Mouse (Mus musculus) midbrain, embryonic 13.5 days (tissue): ENCODE results near the gene Psma7. TPM values are rescaled to one million over a fixed set of nuclear protein-coding genes. Genes with fewer than 3 reads are reported as not detected.
A peak's percentile ranks its signal among the peaks of the same experiment; 100 is the strongest.

ENCODE experiments used
- ATAC-seq: fragments of 200-750 bp; cut with Nextera tagmentation; 2 replicates; pipeline ENCODE4 v1.8.0; 2017; ENCODE audit warnings: mild to moderate bottlenecking, moderate TSS enrichment, moderate library complexity
- H3K27ac ChIP-seq: fragments of 300-500 bp; sonication (generic); 2 replicates; pipeline ENCODE4 v1.5.1; 2015; ENCODE audit warnings: inconsistent platforms, mild to moderate bottlenecking, moderate library complexity
- H3K27me3 ChIP-seq: fragments of 300-500 bp; sonication (generic); 2 replicates; pipeline ENCODE4 v1.6.1; 2015; ENCODE audit warnings: mild to moderate bottlenecking, inconsistent platforms
- H3K36me3 ChIP-seq: fragments of 300-500 bp; sonication (generic); 2 replicates; pipeline ENCODE4 v1.6.1; 2015; ENCODE audit warnings: mild to moderate bottlenecking, inconsistent platforms
- H3K4me1 ChIP-seq: fragments of 300-500 bp; sonication (generic); replicated peaks from 2 replicates; pipeline ENCODE4 v1.6.1; 2015; ENCODE audit warnings: inconsistent platforms
- H3K4me2 ChIP-seq: fragments of 300-500 bp; sonication (generic); replicated peaks from 2 replicates; pipeline ENCODE4 v1.6.1; 2015; ENCODE audit warnings: moderate library complexity, mild to moderate bottlenecking, inconsistent platforms
- H3K4me3 ChIP-seq: fragments of 300-500 bp; sonication (generic); replicated peaks from 2 replicates; pipeline ENCODE4 v1.5.1; 2015; ENCODE audit warnings: mild to moderate bottlenecking, inconsistent platforms
- H3K9ac ChIP-seq: fragments of 300-500 bp; sonication (generic); replicated peaks from 2 replicates; pipeline ENCODE4 v1.6.1; 2015; ENCODE audit warnings: mild to moderate bottlenecking, inconsistent platforms
- H3K9me3 ChIP-seq: fragments of 300-500 bp; sonication (generic); 2 replicates; pipeline ENCODE4 v1.6.1; 2016; ENCODE audit warnings: mild to moderate bottlenecking, inconsistent platforms
- WGBS: fragments of 180-500 bp; shearing (Covaris S2); methylation state at CpG from one replicate; pipeline ENCODE4 v1.1.7; 2015; 5-methylcytosine and 5-hydroxymethylcytosine counted together
- polyA plus RNA-seq: library from polyadenylated mRNA; unstranded; fragments of >200 nt; fragmentation: Nextera tagmentation; extraction: Ambion mirVana; gene quantifications from 2 replicates; pipeline ENCODE4 v1.2.1, GENCODE M21; 2015

The Psma7 gene
- polyA plus RNA-seq, 1 experiment from 2014 or later: 676 TPM

- H3K36me3 ChIP-seq: peaks cover 36% of the 10 kb centered on the region
- H3K27me3 ChIP-seq: no peaks in the 10 kb centered on the region
- peaks cover 17% of the 10 kb centered on the region for H3K4me1 ChIP-seq
- H3K9ac ChIP-seq: peak within 1 kb of the TSS; percentile 81
- ATAC-seq: peak; percentile 97
- peak within 1 kb of the TSS; percentile 86 for H3K27ac ChIP-seq
- H3K9me3 ChIP-seq: no peaks in the 10 kb centered on the region
- H3K4me3 ChIP-seq: peak within 1 kb of the TSS; percentile 63
- 4% methylated on average over 58 of the region's 58 CpGs for WGBS
- peak within 1 kb of the TSS; percentile 82 for H3K4me2 ChIP-seq
Measured at GRCm38 (mm10) chr2:180070481-180071453, 28.5 kb upstream of the Psma7 start, which contains the start of gene Mtg2. Gene Mtg2 (plus strand): TSS chr2:180070588.

GRCm38 (mm10) chr2:180069770-180070480, 27.7 kb upstream of the Psma7 start:
- ATAC-seq: peak; percentile 16; the same call in 1 of the 2 replicates
- Histone ChIP-seq H3K4me2 (peak overlapping the region; percentile 82), H3K4me1 (peaks cover 17% of the 10 kb centered on the region), H3K9me3 (no peaks in the 10 kb centered on the region), H3K27me3 (no peaks in the 10 kb centered on the region), H3K9ac (peak overlapping the region; percentile 81), H3K4me3 (peak overlapping the region; percentile 63), H3K36me3 (peaks cover 41% of the 10 kb centered on the region), H3K27ac (peak overlapping the region; percentile 86)
- 37% methylated on average over 20 of the region's 20 CpGs for WGBS

DNA sequence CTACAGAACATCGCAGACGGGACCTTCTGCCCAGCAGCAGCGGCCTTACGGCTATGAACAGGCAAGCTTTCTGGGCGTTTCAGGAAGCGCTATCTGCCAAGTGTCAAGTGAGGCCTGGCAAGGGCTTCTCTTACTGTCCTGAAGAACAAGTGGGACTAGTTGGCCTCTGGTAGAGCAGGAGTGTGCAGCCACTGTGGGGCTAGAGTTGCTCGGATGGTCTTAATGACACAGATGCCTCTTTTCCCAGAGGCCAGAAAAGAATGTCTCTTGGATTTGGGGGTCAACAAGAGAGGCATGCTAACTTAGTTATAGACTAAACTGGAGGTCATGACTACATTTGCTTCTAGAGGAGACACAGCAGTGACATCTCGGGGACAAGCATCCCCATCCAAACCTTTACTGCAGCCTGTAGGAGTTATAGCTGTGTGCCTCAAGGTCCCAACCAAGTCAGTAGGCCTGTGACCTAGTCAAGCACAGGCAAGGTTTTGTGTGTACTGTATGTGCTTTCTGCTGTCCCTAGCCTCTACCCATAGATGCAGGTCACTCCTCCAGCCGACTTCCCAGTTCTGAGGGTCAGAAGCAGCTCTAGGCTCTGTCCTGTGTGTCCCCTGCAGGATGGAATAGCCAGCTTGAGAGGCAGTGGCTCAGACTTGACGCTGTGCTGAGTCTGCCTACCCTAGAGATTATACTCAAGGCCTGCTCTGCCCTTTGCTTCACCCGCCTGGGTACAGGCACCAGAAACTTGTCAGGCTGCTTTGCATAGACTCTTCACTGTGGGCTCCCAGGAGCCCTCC, 21.3 kb upstream of the Psma7 start:
- Histone ChIP-seq H3K9me3 (no peaks in the 10 kb centered on the region), H3K36me3 (peaks cover 80% of the 10 kb centered on the region), H3K27me3 (no peaks in the 10 kb centered on the region), H3K4me1 (no peaks in the 10 kb centered on the region), H3K27ac (no peak overlapping the region), H3K4me2 (no peak overlapping the region), H3K9ac (no peak overlapping the region), H3K4me3 (no peak overlapping the region)
- 96% methylated on average over 11 of the region's 11 CpGs for WGBS
- no peak for ATAC-seq

DNA sequence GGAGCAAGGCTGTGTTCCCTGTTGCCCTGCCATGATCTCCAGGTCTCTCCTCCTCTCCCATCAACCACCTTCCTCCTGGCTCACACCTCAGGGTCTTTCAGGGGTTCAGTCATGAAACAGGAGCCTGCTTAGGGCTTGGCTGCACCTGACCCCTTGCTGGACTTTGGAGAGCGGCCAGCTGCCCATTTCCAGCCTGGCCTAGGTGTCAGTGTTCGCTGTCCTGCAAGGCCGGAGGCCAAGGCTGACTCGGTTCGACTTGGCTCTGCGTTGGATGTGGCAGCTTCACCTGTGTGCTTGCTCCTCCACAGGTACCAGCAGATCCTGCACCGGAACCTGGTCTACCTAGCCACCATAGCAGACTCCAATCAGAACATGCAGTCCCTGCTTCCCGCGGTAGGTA, 10.8 kb upstream of the Psma7 start:
- Histone ChIP-seq H3K9me3 (no peaks in the 10 kb centered on the region), H3K4me1 (peaks cover 12% of the 10 kb centered on the region), H3K36me3 (peaks cover 59% of the 10 kb centered on the region), H3K27me3 (no peaks in the 10 kb centered on the region), H3K4me2 (no peak overlapping the region), H3K9ac (no peak overlapping the region), H3K4me3 (no peak overlapping the region), H3K27ac (no peak overlapping the region)
- no peak for ATAC-seq
- over 99% methylated on average over 9 of the region's 9 CpGs for WGBS

DNA sequence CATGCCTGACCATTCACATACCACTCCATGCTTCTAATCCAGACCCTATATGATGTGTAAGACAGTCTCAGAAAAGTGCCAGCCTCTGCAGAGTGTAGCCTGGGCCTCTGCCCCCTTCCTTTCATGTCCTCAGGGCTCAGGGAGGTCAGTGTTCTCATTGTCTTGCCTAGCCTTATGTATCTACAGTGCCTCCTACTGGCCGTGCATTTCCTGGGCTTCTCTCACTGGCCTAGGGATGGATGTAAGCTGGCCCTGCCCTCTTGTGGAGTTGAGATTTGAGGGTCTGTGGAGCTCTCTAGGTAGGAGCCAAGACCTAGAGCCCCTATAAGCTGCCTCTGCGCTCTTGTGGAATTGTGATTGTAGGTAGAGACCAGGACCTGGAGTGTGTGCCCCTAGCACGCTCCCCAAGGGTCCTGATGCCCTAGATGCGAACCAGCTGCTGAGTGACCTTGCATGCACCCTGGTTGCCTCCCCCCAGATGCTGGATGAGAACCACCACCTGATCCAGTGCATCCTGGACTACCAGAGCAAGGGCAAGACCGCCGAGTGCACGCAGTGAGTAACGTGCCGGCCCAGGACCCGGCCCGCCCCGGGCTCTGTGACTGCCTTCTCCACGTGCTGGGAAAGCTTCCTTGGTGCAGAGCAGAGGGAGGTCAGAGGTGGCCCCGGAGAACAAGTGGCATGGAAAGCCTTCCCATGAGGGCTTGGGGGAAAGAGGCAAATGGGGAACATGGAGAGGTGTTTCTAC, 9.9 kb upstream of the Psma7 start:
- WGBS: 90% methylated on average over 14 of the region's 14 CpGs
- ATAC-seq: peak; percentile 25; the same call in 1 of the 2 replicates
- Histone ChIP-seq H3K9me3 (no peaks in the 10 kb centered on the region), H3K9ac (no peak overlapping the region), H3K4me2 (no peak overlapping the region), H3K27me3 (no peaks in the 10 kb centered on the region), H3K27ac (no peak overlapping the region), H3K4me3 (no peak overlapping the region), H3K4me1 (peaks cover 12% of the 10 kb centered on the region), H3K36me3 (peaks cover 54% of the 10 kb centered on the region)

DNA sequence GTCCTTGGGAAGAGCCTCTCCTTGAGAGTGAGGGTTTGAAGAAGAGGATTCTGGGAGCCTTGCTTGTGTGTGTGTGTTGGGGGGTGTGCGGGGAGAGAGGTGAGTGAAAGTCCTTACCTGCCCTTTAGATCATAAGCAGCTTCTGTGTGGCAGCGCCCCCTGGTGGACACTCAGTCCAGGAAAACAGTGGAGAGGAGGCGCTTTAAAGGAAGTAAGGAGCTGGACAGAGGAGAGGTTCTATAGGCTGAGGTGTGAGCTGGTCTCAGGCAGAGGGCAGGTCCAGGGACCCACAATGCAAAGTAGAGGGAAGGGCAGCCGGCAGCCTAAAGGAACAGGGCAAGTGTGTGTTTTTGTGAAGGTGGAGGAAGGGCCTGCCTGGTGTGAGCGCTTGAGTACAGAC, 8.8 kb upstream of the Psma7 start:
- H3K4me2 ChIP-seq: no peak overlapping the region
- no peak overlapping the region for H3K4me3 ChIP-seq
- WGBS: 23% methylated on average over 5 of the region's 5 CpGs
- H3K27me3 ChIP-seq: no peaks in the 10 kb centered on the region
- peak; percentile 60 for ATAC-seq
- no peaks in the 10 kb centered on the region for H3K9me3 ChIP-seq
- H3K36me3 ChIP-seq: peaks cover 48% of the 10 kb centered on the region
- H3K27ac ChIP-seq: no peak overlapping the region
- H3K4me1 ChIP-seq: peaks cover 12% of the 10 kb centered on the region
- H3K9ac ChIP-seq: no peak overlapping the region; the same call in 1 of the 2 replicates

- WGBS: 96% methylated on average over 18 of the region's 18 CpGs
- Histone ChIP-seq H3K4me2 (no peak overlapping the region), H3K36me3 (peaks cover 21% of the 10 kb centered on the region), H3K4me3 (no peak overlapping the region), H3K4me1 (peaks cover 35% of the 10 kb centered on the region), H3K27ac (no peak overlapping the region), H3K9ac (no peak overlapping the region), H3K27me3 (no peaks in the 10 kb centered on the region), H3K9me3 (no peaks in the 10 kb centered on the region)
- ATAC-seq: no peak
Measured at GRCm38 (mm10) chr2:180047980-180048635, 5.9 kb upstream of the Psma7 start.

DNA sequence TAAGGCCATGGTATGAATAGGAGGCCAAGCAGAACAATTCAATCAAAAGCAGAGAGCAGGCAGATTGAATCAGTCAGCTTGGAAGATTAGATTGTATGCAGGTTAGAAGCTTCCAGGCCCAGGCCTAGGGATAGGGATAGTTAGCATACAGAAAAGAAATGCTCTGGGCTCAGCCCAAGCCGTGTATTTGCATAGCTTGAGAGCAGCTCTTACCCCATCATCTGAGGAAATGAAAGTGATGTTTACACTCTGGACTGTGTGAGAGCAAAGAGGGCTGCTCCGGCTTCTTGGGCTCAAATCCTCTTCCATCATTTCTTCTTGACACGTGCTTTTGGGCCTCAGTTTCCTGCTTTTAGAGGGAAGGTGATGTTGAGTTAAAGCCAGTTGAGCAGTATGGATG, 5.3 kb upstream of the Psma7 start:
- Histone ChIP-seq H3K4me2 (no peak overlapping the region), H3K27me3 (no peaks in the 10 kb centered on the region), H3K27ac (no peak overlapping the region), H3K9ac (no peak overlapping the region), H3K9me3 (no peaks in the 10 kb centered on the region), H3K36me3 (peaks cover 16% of the 10 kb centered on the region), H3K4me3 (no peak overlapping the region), H3K4me1 (peaks cover 35% of the 10 kb centered on the region)
- no peak for ATAC-seq
- WGBS: 92% methylated on average over 3 of the region's 3 CpGs

GRCm38 (mm10) chr2:180045283-180045682, 3.0 kb upstream of the Psma7 start:
- H3K36me3 ChIP-seq: peaks cover 8% of the 10 kb centered on the region
- peaks cover 36% of the 10 kb centered on the region for H3K4me1 ChIP-seq
- H3K4me2 ChIP-seq: peak overlapping the region; percentile 10; the same call in 1 of the 2 replicates
- H3K9ac ChIP-seq: no peak overlapping the region; the same call in 1 of the 2 replicates
- H3K27ac ChIP-seq: no peak overlapping the region
- H3K9me3 ChIP-seq: no peaks in the 10 kb centered on the region
- 54% methylated on average over 4 of the region's 4 CpGs for WGBS
- no peaks in the 10 kb centered on the region for H3K27me3 ChIP-seq
- ATAC-seq: no peak
- H3K4me3 ChIP-seq: no peak overlapping the region

DNA sequence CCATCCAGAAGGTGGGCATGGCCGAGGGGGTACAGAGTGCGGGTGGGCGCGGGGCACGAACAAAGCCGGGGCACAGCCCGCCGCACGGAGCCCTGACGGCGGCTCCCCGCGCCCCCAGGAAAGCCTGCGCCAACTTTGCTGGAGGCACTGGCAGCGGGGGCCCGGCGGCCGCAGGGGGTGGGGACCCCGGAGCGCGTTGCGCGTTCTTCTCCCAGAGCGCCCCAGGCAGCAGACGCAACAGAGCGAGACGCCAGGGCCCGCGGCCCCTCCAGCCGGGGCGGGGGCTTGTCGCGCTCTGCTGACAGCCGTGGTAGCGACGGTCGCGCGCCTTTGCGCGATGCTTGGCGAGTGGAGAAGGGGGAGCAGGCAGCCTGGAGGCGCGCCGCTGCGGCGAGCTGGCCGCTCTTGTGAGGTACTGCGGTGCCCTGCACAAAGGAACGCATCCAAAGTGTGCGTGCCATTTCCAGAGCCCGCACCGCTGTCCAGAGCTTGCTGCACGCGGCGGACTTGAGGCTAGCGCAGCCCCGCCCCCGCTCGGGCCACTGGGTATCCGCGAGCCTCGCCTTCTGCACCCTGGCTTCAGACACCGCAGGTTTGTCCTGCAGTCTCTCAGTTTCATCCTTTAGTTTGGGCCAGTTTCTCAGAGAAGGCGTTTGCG, 754 bp upstream of the Psma7 start:
- peak; percentile 64 for ATAC-seq
- Histone ChIP-seq H3K4me1 (peaks cover 48% of the 10 kb centered on the region), H3K9me3 (no peaks in the 10 kb centered on the region), H3K4me3 (peak overlapping the region; percentile 97), H3K9ac (peak overlapping the region; percentile 96), H3K36me3 (peaks cover 25% of the 10 kb centered on the region), H3K4me2 (peak overlapping the region; percentile 81), H3K27ac (peak overlapping the region; percentile 99), H3K27me3 (no peaks in the 10 kb centered on the region)
- WGBS: under 1% methylated on average over 60 of the region's 66 CpGs
